Mouse (Mus musculus): ENCODE results near the gene Cblb.

Cblb gene

DNA sequence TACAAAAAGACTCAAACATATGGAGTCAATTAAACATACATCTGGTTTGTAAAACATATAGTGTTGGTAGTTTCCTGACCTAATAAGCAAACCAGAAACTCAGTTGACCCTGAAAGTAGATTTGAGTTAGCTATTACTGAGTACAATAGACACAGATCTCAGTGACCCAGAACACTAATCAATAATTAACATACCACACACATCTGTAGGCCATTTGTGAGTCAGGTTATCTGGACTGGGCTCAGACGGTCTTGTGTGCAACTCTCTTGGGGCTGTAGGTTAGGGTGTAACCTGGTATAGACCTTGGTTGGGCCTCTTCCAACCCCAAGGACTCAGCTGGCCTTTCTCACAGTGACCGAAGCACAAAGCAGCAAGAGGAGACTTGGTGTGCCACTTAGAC lies 211.1 kb downstream of the Cblb start:
- TF ChIP-seq GATA4 (IDR thresholded peaks at IDR 0.05; ENCODE audit: insufficient replicate concordance, low read length): no peak

DNA sequence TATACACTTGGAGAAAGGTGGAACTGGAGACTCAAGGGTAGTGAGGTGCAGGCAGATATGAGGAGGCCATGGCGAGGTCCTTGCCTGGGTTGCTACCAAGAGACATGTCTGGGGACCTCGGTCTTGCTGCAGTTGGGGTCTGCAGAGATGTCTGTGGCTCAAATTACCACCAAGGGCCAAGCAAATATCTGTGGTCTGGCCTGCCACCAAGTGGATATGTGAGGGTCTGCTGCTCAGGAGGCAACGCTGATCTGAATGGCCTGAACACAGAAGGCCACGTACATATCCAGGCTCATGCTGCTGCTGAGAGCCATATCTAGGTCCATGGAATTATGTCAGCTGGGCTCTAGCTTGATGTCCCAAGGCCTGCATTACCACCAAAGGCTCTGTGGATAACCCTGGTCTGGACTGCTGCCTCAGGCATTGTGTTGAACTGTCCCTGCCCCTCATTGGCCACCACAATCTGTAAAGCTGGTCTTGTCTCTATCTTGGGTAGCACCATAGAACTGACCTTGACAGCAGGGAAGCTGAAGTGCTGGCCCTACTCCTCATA lies 212.5 kb downstream of the Cblb start:
- TF ChIP-seq GATA4 (IDR thresholded peaks at IDR 0.05; ENCODE audit: insufficient replicate concordance, low read length): no peak

DNA sequence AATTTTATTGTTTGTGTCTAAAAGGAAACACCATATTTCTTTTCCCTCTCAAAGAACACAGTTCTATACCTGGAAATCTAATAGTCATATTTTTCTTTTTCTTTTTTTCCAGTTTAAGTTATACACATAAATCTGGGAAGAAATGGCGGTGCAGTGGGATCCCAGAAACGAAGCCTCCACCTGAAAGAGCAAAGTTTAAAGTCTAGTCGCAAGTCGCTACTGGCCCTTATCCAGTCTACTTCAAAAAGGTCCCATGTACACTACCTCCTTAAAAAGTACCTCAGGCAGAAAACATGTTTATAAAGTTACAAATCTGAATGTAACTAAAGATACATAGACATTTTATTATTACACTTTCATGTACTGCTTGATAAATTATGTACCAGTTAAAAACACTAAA lies 219.2 kb downstream of the Cblb start:
- TF ChIP-seq GATA4 (IDR thresholded peaks at IDR 0.05; ENCODE audit: insufficient replicate concordance, low read length): no peak

- TF ChIP-seq GATA4 (IDR thresholded peaks at IDR 0.05; ENCODE audit: insufficient replicate concordance, low read length): peak; percentile 64; the same call in 1 of the 2 replicates
These were observed 219.9 kb downstream of the Cblb start for GRCm38 (mm10) chr16:52250935-52251334.

Measured in liver, adult (tissue).